Mouse (Mus musculus) CD8-positive naive resting alpha-beta T cell, adult 57 days (primary cell): Measurements from ENCODE around the gene H2al1n. TPM values are rescaled to one million over a fixed set of nuclear protein-coding genes. Genes with fewer than 3 reads are reported as not detected.

Source experiments
- total RNA-seq: library from RNA; stranded (reverse); gene quantifications from one replicate; pipeline ENCODE4 v1.2.4, GENCODE M21; 2023

The H2al1n gene
- not detected for total RNA-seq

GRCm38 (mm10) chrX:14210848-14211247, at the start of gene H2al1n:
Gene H2al1n, plus strand, starts transcription at chrX:14211148.

